Mouse (Mus musculus): Measurements from ENCODE around the gene Rab10.

The Rab10 gene

GRCm38 (mm10) chr12:3235646-3236161 is 74.1 kb downstream of the Rab10 start:
- peak; percentile 97 for DNase-seq

DNA sequence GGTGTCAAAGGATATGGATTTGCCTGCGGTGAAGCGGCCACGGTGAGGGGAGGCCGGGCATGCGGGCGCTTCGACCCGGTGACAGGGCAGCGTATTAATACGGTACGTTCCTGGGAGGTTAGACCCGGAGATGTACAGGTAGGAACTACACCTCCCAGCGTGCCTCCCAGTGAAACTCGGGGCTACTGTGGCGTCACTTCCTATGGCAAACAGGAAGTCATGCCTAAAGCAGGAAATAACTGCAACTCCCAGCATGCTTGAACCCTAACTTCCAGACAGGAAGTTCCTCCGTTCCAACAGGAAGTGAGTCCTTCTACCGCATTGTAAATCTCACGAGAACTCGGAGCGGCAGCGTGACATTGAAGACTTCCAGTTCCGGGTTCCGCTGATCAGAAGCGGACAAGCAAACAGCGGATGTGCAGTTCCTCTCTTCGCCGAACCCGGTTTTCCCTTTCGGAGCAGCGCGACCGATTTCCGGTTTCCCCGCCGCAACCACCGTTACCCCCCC is 74.6 kb downstream of the Rab10 start:
- DNase-seq = peak; percentile 81 to 93

DNA sequence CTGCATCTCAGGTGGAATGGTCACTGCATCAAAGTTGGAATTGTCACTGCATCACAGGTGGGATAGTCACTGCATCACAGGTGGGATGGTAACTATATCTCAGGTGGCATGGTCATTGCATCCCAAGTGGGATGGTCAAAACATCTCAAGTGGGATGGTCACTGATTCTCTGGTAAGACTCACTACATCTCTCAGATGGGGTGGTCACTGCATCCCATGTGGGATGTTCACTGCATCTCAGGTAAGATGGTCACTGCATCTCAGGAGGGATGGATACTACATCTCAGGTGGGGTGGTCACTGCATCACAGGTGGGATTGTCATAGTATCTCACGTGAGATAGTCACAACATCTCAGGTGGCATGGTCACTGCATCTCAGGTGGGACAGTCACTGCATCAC is 75.7 kb downstream of the Rab10 start:
- DNase-seq = no peak

- no peak for DNase-seq
Observed at GRCm38 (mm10) chr12:3223352-3223751, 86.4 kb downstream of the Rab10 start.

GRCm38 (mm10) chr12:3210181-3210580 is 99.6 kb downstream of the Rab10 start:
- DNase-seq = peak in 1 of 2 experiments; percentile 9

DNA sequence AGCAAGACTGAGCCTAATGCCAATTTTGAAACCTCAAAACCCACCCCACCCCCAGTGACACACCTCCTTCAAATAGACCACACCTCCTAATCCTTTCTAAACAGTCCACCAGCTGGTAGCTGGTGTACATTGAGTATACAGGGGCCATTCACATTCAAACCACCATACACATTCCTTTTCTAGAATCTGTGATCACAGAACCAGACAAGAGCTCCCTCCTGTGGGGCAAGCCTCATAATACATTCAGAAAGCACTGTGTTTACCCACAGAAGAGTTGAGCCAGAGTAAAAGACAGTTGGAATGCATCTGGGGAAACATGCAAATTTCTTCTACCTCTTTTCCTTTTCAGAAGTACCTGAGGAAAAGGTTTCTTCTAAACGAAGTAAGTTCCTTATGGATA is 100.6 kb downstream of the Rab10 start:
- DNase-seq = no peak

Data from kidney, postnatal 4 days (tissue).